Mouse (Mus musculus) heart, embryonic 13.5 days (tissue): Measurements from ENCODE around the gene Zfp36l2. TPM values are rescaled to one million over a fixed set of nuclear protein-coding genes. Genes with fewer than 3 reads are reported as not detected.

Experiments
- ATAC-seq: fragments of 200-750 bp; cut with Nextera tagmentation; 2 replicates; pipeline ENCODE4 v1.8.0; 2017; ENCODE audit warnings: moderate TSS enrichment; ENCODE audit not compliant: insufficient number of reproducible peaks, low FRiP score, low TSS enrichment; ENCODE audit errors: extremely low read depth
- H3K27ac ChIP-seq: fragments of 300-500 bp; sonication (generic); replicated peaks from 2 replicates; pipeline ENCODE4 v1.5.1; 2015; ENCODE audit warnings: moderate library complexity, mild to moderate bottlenecking, inconsistent platforms
- H3K27me3 ChIP-seq: fragments of 300-500 bp; sonication (generic); replicated peaks from 2 replicates; pipeline ENCODE4 v1.6.1; 2015; ENCODE audit warnings: mild to moderate bottlenecking, inconsistent platforms
- H3K36me3 ChIP-seq: fragments of 300-500 bp; sonication (generic); 2 replicates; pipeline ENCODE4 v1.6.1; 2015; ENCODE audit warnings: mild to moderate bottlenecking, inconsistent platforms
- H3K4me1 ChIP-seq: fragments of 300-500 bp; sonication (generic); 2 replicates; pipeline ENCODE4 v1.6.1; 2015; ENCODE audit warnings: inconsistent platforms
- H3K4me2 ChIP-seq: fragments of 300-500 bp; sonication (generic); 2 replicates; pipeline ENCODE4 v1.6.1; 2015; ENCODE audit warnings: inconsistent platforms, mild to moderate bottlenecking, moderate library complexity
- H3K4me3 ChIP-seq: fragments of 300-500 bp; sonication (generic); 2 replicates; pipeline ENCODE4 v1.5.1; 2015; ENCODE audit warnings: moderate library complexity, mild to moderate bottlenecking, inconsistent platforms
- H3K9ac ChIP-seq: fragments of 300-500 bp; sonication (generic); 2 replicates; pipeline ENCODE4 v1.6.1; 2015; ENCODE audit warnings: inconsistent platforms, mild to moderate bottlenecking, moderate library complexity
- H3K9me3 ChIP-seq: fragments of 300-500 bp; sonication (generic); 2 replicates; pipeline ENCODE4 v1.6.1; 2016; ENCODE audit warnings: inconsistent platforms
- WGBS: fragments of 180-500 bp; shearing (Covaris S2); methylation state at CpG from one replicate; pipeline ENCODE4 v1.1.7; 2015; ENCODE audit warnings: mixed read lengths; 5-methylcytosine and 5-hydroxymethylcytosine counted together
- polyA plus RNA-seq: library from polyadenylated mRNA; unstranded; fragments of >200 nt; fragmentation: Nextera tagmentation; extraction: Ambion mirVana; gene quantifications from 2 replicates; pipeline ENCODE4 v1.2.1, GENCODE M21; 2015

Zfp36l2 gene
- polyA plus RNA-seq, 1 experiment from 2014 or later: 6.2 TPM

DNA sequence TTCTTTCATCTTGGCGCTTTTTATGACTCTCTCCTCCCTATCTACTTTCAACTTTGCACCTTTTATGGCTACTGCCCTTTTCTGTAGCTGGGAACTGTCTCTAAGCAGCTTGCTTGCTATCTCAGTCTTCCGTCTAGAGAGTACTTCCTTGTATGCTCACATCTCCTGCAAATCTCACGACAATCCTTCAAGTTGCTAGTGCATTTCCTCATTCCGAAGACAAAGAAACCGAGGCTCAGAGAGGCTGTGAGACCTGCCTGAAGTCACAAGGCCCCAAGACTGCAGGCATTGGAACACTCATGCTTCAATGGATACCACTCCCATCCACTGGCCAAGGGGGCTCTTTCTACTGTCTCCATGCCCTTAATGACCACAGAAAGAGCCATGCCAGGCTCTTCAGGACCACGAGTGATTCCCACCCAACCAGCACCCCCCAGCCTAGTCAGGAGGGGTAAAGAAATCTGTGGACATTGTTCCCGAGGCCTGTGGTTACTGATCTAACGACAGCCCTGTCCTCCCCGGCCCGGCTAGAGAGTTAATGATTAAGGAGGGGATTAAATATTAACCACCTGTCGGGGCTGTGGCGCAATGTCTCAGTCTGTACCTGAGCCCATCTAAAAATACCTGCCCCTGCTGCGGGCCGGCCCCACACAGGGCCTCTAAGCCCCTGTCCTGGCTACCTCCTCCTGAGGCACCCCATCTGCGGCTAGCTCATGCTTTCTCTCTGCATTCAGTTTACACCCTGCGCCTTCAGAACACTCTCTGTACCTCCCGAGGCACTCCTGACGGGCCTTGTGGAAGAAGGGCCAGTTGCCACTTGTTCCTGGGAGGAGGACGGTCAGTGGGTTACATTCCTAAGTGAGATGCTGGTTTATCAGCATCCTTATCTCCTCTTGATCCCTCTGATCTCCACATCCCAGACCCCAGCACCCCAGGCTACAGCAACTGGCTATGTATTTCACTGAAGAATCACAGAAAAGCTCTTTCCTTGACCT, 30.7 kb downstream of the Zfp36l2 start:
- no peak overlapping the region for H3K4me2 ChIP-seq
- no peak for ATAC-seq

DNA sequence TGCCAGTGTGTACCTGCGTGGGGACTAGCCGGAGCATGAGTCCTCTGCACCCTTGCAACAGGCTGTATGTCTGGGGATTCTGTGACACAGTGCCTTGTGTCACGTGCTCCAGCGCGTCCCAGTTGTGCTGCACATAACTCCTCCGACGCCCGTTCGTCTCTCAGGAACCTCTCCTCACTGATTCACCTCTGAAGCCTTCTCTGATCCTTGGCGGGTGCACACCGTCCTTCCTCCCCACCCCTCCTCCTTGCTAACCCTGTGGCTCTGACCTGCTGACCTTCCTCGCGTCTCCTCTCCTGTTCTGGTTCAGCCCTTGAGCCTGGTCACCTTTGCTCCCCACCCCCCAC, 31.5 kb downstream of the Zfp36l2 start:
- H3K27ac ChIP-seq: no peak overlapping the region
- no peak overlapping the region for H3K4me3 ChIP-seq
- H3K9me3 ChIP-seq: no peaks in the 10 kb centered on the region
- no peak overlapping the region for H3K4me2 ChIP-seq
- no peaks in the 10 kb centered on the region for H3K36me3 ChIP-seq
- 62% methylated on average over 13 of the region's 13 CpGs for WGBS
- ATAC-seq: no peak
- H3K27me3 ChIP-seq: 0 out of 2 replicates have a peak, but pooled peaks cover 12% of the 10 kb centered on the region
- peaks cover 68% of the 10 kb centered on the region for H3K4me1 ChIP-seq
- H3K9ac ChIP-seq: no peak overlapping the region

More for the DNA sequence above, 30.7 kb downstream of the Zfp36l2 start:
- Histone ChIP-seq H3K9ac (0 out of 2 replicates have a peak overlapping the region, but pooled peaks have one; percentile 13), H3K36me3 (no peaks in the 10 kb centered on the region), H3K4me1 (peaks cover 68% of the 10 kb centered on the region), H3K9me3 (no peaks in the 10 kb centered on the region), H3K27me3 (0 out of 2 replicates have a peak, but pooled peaks cover 12% of the 10 kb centered on the region), H3K4me3 (no peak overlapping the region), H3K27ac (no peak overlapping the region; the same call in 1 of the 2 replicates)
- WGBS: 49% methylated on average over 19 of the region's 19 CpGs

DNA sequence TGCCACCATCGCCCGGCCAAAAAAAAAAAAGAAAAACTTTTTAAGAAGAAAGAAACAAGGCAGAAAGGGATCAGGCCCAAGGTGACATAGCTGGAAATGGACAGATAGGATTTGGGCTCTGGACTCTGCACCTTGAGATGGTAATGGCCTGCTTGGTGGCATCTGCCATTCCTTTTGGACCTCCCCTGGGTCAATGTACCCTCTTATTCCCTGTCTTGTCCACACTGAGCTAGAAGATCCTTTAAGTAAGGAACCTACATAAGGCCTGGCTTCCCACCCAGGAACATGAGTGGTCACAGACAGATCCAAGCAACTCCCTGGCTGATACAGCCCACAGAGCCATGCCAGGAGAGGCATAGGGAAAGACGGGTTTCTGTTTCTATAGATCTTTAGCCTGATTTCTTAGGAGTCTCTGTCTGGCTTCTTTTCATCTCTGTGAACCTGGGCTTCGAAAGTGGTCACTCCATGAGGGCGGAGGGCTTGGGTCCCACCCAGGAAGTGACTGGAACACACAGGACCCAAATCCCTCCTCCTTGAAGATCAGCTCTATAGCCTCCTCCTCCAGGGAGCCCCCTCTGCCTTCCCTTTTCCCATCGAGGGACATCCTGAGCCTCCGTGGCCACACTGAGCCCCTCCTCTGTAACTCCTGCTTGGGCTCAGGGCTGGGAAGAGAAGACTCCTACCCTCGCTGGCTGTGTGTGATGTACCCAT, 32.1 kb downstream of the Zfp36l2 start:
- Histone ChIP-seq H3K9me3 (no peaks in the 10 kb centered on the region), H3K4me2 (no peak overlapping the region), H3K27ac (no peak overlapping the region), H3K36me3 (no peaks in the 10 kb centered on the region), H3K4me1 (peaks cover 65% of the 10 kb centered on the region), H3K27me3 (0 out of 2 replicates have a peak, but pooled peaks cover 12% of the 10 kb centered on the region), H3K4me3 (no peak overlapping the region), H3K9ac (no peak overlapping the region)
- WGBS: 80% methylated on average over 8 of the region's 8 CpGs
- no peak for ATAC-seq

DNA sequence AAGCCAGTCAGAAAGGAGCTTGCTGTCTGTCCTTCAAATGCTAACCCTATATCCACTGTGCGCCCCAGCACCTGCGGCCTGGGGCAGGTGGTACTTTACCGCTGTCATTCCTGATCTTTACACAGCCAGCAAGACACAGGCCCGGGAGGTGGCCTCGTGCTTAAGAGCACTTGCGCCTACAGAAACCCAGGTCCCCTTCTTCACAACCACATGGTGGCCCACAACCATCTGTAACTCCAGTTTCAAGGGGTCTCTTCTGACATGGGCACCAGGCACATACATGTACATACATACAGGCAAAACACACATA, 32.8 kb downstream of the Zfp36l2 start:
- no peaks in the 10 kb centered on the region for H3K36me3 ChIP-seq
- H3K9ac ChIP-seq: no peak overlapping the region
- H3K4me2 ChIP-seq: 0 out of 2 replicates have a peak overlapping the region, but pooled peaks have one; percentile 32
- no peak for ATAC-seq
- peak overlapping the region; percentile 70; the same call in 1 of the 2 replicates for H3K27ac ChIP-seq
- peaks cover 72% of the 10 kb centered on the region for H3K4me1 ChIP-seq
- 85% methylated on average over 6 of the region's 6 CpGs for WGBS
- H3K4me3 ChIP-seq: no peak overlapping the region
- H3K9me3 ChIP-seq: no peaks in the 10 kb centered on the region
- 0 out of 2 replicates have a peak, but pooled peaks cover 12% of the 10 kb centered on the region for H3K27me3 ChIP-seq

DNA sequence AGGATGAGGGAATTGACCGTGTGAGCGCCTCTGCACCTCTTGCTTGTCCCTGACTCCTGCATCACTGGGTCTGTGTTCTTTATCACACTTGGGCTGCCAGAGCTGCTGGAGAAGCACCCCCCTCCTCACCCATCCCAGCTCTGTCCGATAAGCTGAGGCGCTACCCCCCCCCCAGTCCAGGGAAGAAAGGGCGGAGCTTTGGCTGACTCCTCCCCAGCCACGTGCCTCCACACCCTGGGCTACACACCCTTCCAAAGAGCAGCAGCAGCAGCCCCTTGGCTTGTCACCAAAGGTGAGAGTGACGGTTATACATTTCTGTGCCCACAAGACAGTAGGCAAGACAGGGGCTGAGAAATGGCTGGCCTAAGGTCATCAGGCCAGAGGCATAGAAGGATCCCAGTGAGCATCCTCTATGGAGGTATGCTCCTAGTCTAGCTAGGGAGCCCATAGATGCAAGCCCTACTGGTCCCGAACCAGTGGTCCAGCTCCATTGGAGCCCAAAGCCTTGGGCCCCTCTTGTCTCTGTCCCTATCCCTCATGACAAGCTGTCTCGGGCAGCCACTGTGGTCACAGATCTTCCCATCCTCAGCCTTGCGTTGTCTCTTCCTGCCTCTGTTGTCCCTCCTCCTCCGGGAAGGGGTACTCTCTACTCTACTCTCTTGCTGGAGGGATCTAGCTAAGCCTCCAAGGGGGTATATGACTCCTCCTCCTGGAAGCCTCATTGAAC, 33.3 kb downstream of the Zfp36l2 start:
- no peak overlapping the region for H3K9ac ChIP-seq
- no peaks in the 10 kb centered on the region for H3K9me3 ChIP-seq
- 0 out of 2 replicates have a peak, but pooled peaks cover 12% of the 10 kb centered on the region for H3K27me3 ChIP-seq
- 55% methylated on average over 11 of the region's 11 CpGs for WGBS
- H3K4me2 ChIP-seq: peak overlapping the region; percentile 32
- H3K4me1 ChIP-seq: peaks cover 77% of the 10 kb centered on the region
- no peaks in the 10 kb centered on the region for H3K36me3 ChIP-seq
- peak; percentile 69 for ATAC-seq
- no peak overlapping the region for H3K4me3 ChIP-seq
- H3K27ac ChIP-seq: peak overlapping the region; percentile 70

DNA sequence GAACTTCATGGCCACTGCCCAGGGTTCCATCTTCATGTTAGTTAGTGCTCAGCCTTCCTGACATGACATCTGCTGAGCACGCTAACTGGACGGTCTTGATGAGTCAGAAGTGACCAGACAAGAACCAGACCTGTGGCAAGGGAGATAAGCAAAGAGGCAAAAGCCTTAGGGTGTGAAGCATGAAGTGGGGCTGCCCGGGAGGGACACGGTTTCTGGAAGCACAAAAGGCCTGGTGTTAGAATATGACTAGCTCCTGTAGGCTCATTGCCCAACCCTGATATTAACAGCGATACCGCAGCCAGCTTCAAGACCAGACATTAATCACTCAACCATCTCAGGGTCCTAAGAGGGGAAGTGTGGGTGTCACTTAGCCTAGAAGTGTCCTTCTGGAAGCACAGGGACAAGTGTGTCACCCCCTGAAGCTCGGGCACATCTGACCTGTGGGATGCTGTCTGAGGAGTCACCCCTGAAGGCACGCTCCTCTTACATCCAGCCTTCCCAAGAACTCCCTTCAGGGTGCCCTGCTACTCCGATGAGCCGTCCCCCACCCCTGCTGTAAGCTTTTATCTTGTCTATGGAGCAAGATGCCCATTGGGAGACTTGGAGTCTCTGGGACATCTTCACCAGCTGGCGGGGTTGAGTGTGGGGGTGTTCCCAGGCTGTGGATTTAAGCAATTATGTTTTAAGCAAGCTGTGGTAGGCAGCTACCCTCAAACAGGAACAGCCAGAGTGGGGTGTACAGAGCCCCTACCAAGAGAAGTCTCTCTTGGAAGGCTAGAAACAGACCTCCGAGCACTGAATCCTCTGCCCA, 34.6 kb downstream of the Zfp36l2 start:
- ATAC-seq: peak; percentile 55
- H3K9ac ChIP-seq: peak overlapping the region; percentile 59

DNA sequence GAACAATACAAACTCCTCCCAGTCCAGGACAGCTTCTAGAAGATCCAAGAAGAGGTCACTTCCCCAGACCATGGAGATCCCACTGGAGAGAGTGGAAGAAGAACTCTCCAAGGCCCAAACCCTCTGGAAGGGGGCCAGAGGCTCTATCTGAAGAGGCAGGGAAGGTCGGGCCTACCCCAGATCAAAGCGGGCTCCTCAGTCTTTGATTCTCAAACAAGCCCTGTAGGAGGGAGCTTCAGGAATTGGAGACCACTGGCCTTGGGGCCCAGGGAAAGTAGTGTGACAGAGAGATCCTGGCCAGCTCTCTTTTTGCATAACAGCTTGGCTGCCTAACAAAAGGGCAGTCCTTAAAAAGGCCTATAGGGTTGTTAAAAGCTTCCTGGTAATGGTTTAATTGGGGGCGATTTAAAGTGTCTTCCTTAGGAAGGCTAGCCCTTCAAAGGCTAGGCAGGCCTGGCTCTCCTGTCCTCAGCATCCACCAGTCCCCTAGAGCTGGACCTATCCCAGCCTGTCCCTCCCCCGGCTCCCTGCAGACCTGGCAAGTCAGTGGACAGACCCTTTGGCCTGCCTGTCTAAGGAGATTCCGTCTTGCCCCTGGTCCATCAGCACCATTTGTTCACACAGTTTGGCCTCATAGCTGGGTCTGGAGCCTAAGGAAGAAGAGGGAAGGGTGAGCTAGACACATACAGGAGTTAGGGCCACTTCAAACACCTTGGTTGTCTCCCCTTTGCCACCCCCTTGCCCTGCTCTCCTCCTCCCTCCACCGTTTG, 35.4 kb downstream of the Zfp36l2 start:
- 27% methylated on average over 6 of the region's 6 CpGs for WGBS
- Histone ChIP-seq H3K27me3 (0 out of 2 replicates have a peak, but pooled peaks cover 9% of the 10 kb centered on the region), H3K27ac (peak overlapping the region; percentile 70), H3K9ac (peak overlapping the region; percentile 37; the same call in 1 of the 2 replicates), H3K9me3 (no peaks in the 10 kb centered on the region), H3K36me3 (no peaks in the 10 kb centered on the region), H3K4me3 (no peak overlapping the region), H3K4me2 (peak overlapping the region; percentile 32), H3K4me1 (peaks cover 86% of the 10 kb centered on the region)
- no peak for ATAC-seq

More for the DNA sequence above, 34.6 kb downstream of the Zfp36l2 start:
- 0 out of 2 replicates have a peak, but pooled peaks cover 12% of the 10 kb centered on the region for H3K27me3 ChIP-seq
- 46% methylated on average over 12 of the region's 12 CpGs for WGBS
- H3K9me3 ChIP-seq: no peaks in the 10 kb centered on the region
- peaks cover 87% of the 10 kb centered on the region for H3K4me1 ChIP-seq
- H3K27ac ChIP-seq: peak overlapping the region; percentile 70
- H3K36me3 ChIP-seq: no peaks in the 10 kb centered on the region
- H3K4me3 ChIP-seq: no peak overlapping the region
- H3K4me2 ChIP-seq: peak overlapping the region; percentile 32

DNA sequence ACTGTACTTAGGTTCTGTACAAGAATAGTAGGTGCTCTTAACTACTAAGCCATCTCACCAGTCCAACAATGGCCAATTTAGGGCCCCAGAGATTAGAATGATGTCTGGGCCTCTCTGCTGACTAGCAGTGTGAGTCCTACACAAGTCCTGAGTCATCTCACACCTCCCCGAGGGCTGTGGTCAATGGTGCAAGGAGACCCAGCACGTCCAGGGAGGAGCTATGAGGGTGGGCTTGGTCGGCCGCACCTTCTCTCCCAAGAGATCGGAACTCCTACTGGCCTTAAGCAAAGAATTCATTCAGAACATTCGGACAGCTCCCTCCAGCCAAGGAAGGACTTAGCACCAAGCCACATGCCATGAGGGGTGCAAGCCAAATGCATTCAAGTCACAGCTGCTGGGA, 36.4 kb downstream of the Zfp36l2 start:
- peak overlapping the region; percentile 70 for H3K27ac ChIP-seq
- H3K4me1 ChIP-seq: peaks cover 86% of the 10 kb centered on the region
- ATAC-seq: no peak

DNA sequence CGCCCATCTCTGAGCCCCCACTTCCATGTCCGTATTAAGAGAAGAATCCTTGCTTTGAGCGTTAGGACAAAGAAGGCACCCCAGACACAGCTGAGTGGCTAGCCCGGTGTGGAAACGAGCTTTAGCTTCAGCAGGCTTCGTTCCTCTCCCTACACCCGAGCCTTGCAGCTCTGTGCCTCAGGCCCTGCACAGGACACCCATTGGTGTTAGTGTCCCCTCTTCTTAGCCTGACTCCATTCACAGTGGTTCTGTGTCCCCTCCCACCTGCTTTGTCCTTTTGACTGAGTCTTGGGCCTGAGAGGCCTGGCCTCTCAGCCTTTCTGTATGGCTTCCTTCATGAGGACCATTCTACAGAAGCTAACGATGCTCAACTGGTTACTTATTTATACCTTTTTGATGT, 37.5 kb downstream of the Zfp36l2 start:
- 81% methylated on average over 8 of the region's 8 CpGs for WGBS
- Histone ChIP-seq H3K9ac (no peak overlapping the region), H3K27me3 (no peaks in the 10 kb centered on the region), H3K4me1 (peaks cover 93% of the 10 kb centered on the region), H3K4me2 (peak overlapping the region; percentile 32; the same call in 1 of the 2 replicates), H3K9me3 (no peaks in the 10 kb centered on the region), H3K4me3 (no peak overlapping the region), H3K36me3 (no peaks in the 10 kb centered on the region), H3K27ac (no peak overlapping the region)
- no peak for ATAC-seq

More for the DNA sequence above, 36.4 kb downstream of the Zfp36l2 start:
- H3K9me3 ChIP-seq: no peaks in the 10 kb centered on the region
- H3K4me3 ChIP-seq: no peak overlapping the region
- WGBS: 63% methylated on average over 6 of the region's 6 CpGs
- no peak overlapping the region for H3K9ac ChIP-seq
- H3K27me3 ChIP-seq: 0 out of 2 replicates have a peak, but pooled peaks cover 4% of the 10 kb centered on the region
- peak overlapping the region; percentile 32 for H3K4me2 ChIP-seq
- H3K36me3 ChIP-seq: no peaks in the 10 kb centered on the region

DNA sequence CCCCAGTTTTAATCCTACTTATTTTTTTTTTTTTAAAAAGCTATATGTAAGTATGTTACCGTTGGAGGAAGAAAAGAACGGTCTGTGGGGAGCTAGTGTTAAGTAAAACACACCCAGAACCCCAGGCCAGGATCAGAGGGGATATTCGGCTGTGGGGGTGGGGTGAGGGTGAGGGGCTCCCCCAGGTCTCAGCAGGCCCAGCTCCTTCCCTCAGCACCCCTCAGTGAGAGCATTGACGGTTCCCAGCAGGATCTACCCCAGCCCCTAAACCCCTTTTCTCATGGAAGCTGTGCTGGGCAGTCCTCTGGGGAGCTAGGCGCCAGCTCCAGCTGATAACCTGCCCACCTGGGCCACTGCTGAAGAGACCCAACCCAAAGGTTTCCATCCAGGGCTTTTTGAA, 38.2 kb downstream of the Zfp36l2 start:
- H3K4me2 ChIP-seq: peak overlapping the region; percentile 32
- 59% methylated on average over 5 of the region's 5 CpGs for WGBS
- no peaks in the 10 kb centered on the region for H3K27me3 ChIP-seq
- H3K27ac ChIP-seq: peak overlapping the region; percentile 85
- H3K36me3 ChIP-seq: no peaks in the 10 kb centered on the region
- no peaks in the 10 kb centered on the region for H3K9me3 ChIP-seq
- peaks cover 93% of the 10 kb centered on the region for H3K4me1 ChIP-seq
- no peak overlapping the region for H3K4me3 ChIP-seq
- ATAC-seq: no peak
- peak overlapping the region; percentile 59; the same call in 1 of the 2 replicates for H3K9ac ChIP-seq
